Mouse (Mus musculus): ENCODE results near the gene Dhx15.

The Dhx15 gene

DNA sequence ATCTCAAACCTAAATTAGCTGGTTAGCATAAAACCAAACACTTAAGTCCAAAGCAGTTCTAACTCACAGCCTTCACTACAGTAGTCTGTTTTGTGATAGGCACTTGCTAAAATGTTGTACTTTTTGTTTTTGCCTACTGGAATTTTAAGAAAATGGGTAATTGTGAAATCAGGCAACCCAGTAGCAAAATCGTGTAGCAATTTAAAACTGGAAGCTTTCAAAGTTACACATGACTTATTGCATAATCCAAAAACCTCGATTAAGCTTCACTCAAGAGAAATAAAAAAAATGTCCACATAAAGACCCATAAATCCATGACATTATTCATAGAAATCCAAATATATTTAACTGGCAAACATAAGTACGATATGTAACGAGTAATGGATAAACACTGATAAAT lies 43.2 kb downstream of the Dhx15 start:
- in situ Hi-C loops (cut with MboI, MseI), result no loop called here

DNA sequence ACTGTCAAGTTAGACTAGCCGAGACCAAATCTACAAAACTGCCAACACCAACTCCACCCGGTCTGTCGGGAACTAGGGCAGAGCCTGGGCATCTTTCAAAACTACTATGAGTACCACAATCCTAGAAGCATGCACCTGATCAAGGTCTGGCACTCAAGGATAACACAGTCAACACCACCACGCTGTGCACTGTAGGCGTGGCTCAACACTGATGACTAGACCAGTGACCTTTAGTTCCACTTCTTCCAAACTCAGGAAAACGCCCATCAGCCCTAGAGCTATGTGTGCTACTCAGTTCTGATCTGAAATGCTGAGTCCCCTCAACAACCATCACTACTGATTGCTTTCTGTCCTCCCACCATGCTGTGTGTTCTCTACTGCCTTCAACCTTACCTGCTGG lies 44.6 kb downstream of the Dhx15 start:
- in situ Hi-C loops (cut with MboI, MseI), result no loop called here

DNA sequence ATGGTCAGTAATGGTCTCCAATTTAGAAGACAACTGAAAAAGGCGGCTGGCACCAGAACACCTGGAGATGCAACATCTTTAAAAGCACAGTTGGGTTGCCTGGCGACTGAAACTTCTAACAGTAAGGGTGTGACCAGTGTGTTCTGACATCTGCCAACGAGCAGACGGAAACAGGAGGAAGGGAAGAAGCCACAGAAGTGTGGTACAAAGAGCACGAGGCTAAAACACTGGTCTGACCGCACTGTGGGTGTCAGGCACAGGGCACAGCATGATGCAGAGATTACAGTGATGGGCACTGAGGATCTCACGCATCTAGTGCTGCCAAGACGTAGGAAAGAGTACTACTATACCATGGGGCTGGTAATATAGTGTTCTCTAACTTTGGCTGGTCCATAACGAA lies 48.4 kb downstream of the Dhx15 start:
- in situ Hi-C loops (cut with MboI, MseI), result no loop called here

DNA sequence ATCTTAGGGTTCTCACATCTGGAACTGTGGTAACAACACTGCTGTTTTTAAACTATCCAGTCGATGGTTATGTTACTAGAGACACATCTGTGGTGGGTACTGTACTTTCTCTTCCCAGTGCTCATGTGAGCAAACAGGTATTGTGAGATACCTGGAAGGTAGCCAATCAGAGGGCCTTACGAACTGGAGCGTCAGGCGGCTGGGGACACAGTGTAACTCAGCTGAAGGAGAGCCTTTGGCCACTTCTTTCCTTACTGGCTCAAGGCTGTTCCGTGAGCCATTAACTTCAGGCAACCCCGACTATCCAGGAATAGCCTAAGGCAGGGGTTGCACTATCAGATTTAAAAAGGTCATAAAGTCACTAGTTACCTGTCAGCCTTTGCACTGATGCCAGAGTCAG lies 51.5 kb downstream of the Dhx15 start:
- in situ Hi-C loops (cut with MboI, MseI), result loop anchor here in 1 of 2 experiments (10.0 kb wide), 1 partner anchor 336 kb away; the partner anchor contains the start of gene Ccdc149

DNA sequence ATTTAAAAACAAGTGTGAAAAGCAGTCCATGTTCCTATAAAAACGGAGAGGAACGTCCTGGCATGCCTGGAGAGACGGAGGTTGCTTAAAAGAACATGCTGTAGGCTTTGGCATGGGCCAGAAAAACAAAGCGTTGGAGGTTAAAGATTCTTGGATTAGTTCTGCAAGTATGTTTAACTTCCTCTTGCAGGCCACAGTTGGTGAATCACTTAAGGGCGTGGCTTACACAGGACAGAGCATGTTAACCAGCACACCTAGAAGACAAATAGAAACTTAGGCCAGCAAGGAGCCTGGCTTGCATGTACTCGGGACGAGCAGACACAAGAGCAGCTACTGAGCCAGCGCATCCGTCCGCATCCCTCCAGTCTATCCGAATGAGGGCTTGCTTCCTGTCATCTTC lies 52.2 kb downstream of the Dhx15 start:
- in situ Hi-C loops (cut with MboI, MseI), result loop anchor here in 1 of 2 experiments (10.0 kb wide), 1 partner anchor 337 kb away; the partner anchor contains the start of gene Ccdc149

DNA sequence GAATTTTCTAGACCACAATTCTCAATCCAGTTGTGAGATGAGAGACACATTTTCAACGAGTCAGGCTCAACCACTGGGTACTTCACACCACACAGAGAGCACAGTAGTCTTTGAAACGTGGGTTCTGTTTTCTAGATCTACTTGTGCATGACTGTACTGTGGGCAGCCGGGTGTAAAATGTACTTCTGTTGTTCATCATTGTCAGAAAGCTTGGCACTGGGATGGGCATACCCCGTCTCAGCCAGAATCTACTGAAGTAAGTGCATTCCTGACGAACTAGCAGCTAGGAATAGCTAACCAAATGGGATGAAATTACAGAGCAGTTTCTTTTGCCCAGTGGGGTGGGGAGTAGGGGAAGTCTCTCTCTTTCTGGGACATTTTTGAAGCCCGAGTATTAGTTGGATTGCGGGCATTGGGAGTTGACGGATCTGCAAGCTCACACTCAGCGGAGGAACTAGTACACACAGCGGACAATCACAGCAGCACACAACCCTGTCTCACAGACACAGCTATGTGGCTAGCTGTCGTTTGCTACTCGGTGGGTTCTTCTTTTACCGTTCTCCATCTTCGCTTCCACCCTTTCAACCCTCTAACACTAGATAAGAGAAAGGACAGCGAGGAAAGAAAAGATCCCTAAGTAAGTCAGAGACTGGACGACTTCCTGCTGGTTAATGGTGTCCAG lies 54.7 kb downstream of the Dhx15 start:
- in situ Hi-C loops (cut with MboI, MseI), result loop anchor here in 1 of 2 experiments (10.0 kb wide), 1 partner anchor 339 kb away; the partner anchor contains the start of gene Ccdc149

DNA sequence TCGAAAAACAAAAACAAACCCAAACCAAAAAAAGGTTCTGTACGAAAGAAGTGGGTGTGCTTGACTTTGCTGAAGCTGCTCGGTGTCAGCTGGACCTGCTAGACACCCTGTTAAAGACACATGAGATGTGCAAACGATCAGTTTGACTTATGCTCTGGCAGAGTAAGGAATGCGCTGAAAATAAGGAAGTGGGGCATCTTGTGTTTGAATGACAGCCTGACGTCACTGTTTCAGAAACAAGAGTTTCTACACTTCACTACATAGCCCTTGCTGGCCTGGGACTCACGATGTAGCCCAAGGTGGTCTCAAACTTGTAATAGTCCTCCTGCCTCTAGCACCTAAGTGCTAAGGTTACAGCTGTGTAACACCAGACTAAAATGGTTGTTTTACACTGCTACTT lies 57.5 kb downstream of the Dhx15 start:
- in situ Hi-C loops (cut with MboI, MseI), result loop anchor here in 1 of 2 experiments (10.0 kb wide), 1 partner anchor 342 kb away; the partner anchor contains the start of gene Ccdc149

DNA sequence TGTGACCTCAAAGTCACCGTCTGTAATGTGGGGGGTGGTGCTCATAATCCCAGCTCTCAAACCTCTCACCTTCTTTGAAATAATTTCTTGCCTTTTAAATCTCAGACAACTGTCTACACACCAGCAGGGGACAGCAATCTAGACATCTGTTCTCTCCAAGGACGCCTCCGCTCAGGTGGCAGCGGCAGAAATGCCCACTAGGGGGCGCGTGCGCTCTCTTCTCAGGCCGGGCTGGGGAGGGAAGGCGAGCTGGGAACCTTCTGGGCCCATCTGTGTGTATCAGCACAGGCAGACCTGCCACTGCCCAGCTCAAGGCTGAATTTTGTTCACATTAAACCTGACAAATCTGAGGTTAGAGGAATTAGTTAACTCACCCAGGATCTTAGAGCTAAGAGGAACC lies 58.2 kb downstream of the Dhx15 start:
- in situ Hi-C loops (cut with MboI, MseI), result loop anchor here in 1 of 2 experiments (10.0 kb wide), 1 partner anchor 343 kb away; the partner anchor contains the start of gene Ccdc149

DNA sequence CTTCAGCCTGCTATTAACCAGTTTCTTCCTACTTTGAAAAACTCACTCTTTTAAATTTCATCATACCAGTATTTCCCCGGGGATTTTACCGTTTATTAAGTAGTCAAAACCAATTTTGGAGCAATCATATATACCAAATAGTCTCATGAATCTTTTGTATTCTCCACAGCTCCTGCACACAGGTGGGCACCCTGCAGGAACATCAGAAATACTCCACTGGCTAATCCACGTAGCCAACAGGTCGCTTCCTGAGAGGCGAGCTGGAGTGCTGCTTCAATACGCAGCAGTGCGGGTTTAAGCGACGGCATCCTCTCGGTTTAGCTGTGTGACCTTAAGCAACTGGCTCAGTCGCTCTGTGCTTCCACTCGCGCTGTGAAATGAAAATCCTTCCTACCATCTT lies 58.9 kb downstream of the Dhx15 start:
- in situ Hi-C loops (cut with MboI, MseI), result loop anchor here in 1 of 2 experiments (10.0 kb wide), 1 partner anchor 343 kb away; the partner anchor contains the start of gene Ccdc149

DNA sequence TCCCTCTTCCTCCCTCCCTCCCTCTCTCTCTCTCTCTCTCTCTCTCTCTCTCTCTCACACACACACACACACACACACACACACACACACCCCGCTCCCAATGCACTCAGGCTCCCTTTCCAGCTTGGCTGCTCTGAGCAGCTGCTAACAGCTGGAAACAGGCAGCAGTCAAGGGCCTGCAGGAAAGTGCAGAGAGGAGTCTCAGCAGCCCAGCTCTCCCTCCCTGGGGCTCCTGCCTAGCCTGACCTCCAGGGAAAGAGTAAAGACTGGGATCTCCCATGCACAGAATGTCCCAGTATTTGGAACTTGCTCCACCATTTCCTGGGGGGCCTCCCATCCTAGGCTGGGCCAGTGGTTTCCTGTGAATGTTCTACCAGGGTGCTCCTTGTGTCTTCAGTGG lies 59.8 kb downstream of the Dhx15 start:
- in situ Hi-C loops (cut with MboI, MseI), result loop anchor here in 1 of 2 experiments (10.0 kb wide), 1 partner anchor 344 kb away; the partner anchor contains the start of gene Ccdc149

DNA sequence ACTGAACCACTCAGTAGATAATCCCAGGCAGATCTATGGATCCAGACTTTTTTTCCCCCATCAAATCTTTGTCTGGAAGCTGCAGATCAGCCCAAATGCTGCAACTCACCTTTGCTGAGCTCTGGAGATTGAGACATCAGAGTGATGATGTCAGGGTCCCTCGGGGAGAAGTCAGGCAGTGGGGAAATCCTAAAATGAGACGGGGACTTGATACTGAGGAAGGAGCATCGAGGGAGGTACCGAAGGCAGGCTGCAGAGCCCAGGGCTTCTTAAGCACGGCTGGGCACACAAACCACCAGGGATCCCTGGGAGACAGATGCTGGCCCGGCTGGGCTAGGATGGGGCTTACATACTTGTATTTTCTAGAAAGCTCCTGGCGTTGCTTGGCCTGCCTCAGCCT lies 64.1 kb downstream of the Dhx15 start:
- in situ Hi-C loops (cut with MboI, MseI), result loop anchor here (10.0 kb wide), 2 partner anchors 169 to 499 kb away; no protein-coding TSS in a partner anchor

DNA sequence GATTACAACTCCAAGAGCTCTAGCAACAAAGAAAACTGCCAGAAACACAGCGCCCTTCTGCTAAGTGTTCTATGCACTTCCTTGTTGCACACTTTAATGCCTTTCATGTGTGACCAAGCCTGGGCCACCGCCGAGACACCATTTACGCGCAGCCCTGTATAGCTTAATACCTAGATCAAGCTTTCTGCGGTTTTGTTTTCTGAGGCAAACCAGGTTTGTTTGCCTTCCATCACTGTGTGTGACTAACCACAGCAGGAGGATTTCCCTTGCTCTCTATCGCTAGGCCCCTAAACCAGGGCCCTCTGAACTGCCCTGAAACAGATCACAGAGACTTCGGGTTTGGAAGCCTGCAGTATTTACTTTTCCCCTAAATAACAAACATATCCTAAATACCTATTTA lies 64.5 kb downstream of the Dhx15 start:
- in situ Hi-C loops (cut with MboI, MseI), result loop anchor here (10.0 kb wide), 2 partner anchors 169 to 499 kb away; no protein-coding TSS in a partner anchor

DNA sequence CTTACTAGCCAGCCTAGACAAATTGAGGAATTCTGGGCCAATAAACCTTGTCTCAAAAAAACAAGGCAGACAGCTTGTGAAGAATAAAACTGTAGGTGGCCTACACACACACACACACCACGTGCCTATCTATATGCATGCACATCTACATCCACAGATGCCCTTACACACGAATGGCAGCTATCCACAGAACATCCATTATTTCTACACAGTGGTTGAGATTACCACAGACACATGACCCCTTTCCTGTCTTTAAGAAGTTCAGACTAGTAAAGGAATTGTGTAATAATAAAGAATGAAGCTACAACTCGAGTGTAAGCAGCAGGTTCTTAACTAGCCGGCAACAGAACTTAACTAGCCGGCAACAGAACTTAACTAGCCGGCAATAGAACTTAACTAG lies 68.2 kb downstream of the Dhx15 start:
- in situ Hi-C loops (cut with MboI, MseI), result loop anchor here (10.0 kb wide), 2 partner anchors 173 to 503 kb away; no protein-coding TSS in a partner anchor

DNA sequence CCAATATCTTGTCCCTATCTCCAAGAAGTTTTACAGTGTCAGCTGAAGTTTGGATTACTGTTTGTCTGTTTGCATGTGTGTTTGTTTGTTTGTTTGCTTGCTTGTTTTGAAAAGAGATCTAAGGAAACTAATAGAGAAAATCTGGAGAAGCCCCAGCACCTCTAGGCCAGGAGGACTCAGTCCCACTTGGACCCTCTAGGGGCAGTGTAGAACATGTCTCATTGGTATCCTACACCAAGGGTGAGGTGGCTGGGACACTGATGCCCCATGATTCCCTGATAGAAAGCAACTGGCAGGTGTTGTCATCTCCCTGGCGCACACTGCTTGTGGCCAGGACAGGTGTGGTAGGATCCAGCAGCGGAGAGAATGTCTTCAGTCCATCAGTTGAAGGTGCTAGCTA lies 70.5 kb downstream of the Dhx15 start:
- in situ Hi-C loops (cut with MboI, MseI), result loop anchor here (10.0 kb wide), 2 partner anchors 175 to 505 kb away; no protein-coding TSS in a partner anchor

DNA sequence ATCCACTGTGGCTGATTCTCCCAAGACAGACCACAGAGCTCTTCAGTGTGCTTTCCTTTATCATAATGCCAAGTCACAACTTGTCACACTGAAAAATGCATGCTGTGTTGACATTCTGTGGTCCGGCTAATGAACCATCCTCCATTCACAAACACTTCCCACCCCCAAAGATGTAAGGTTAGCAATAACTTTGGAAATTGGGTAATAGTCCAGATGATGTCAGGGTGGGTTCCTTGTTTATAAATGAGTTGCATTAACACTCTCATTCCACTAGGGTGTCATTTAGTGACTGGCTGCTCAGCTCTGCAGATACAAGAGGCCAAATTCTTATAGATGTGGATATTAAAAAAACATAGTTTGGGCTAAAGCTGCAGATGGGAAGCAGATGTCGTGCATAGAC lies 71.1 kb downstream of the Dhx15 start:
- in situ Hi-C loops (cut with MboI, MseI), result no loop called here

DNA sequence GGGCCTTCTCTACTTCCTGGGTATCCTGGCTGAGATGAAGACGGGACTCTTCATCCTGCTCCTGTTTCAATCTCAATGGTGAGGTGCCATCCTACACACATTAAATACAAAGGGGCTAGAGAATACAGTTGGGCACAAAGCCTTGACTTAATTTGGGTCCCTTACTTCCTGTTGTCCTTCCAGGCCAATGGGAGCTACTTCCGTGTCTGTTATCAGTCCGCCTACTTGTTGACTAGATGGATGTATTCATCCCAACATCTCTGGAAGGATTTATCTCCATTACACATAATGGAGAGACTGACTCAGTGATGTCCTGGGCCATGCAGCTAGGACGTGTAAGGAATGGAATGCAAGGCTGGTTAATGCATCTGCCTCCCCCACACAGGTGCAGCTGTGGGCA lies 72.5 kb downstream of the Dhx15 start:
- in situ Hi-C loops (cut with MboI, MseI), result no loop called here

DNA sequence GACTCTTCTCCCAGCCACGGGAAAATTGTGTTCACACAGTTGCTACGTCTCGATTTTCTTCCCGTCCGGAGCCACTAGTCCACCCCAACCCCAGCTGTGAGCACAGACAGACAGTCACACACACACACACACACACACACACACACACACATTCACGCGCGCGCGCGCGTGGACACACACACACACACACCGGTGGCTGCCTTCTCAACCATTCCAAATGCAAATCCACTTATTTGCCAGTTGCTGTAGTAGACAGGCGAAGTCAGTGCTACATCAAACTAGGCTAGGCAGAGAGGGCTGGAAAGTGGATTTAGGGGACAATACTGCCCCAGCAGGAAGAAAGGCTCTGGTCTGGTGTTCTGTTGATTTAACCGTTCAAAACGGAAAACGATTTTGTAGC lies 73.9 kb downstream of the Dhx15 start:
- in situ Hi-C loops (cut with MboI, MseI), result no loop called here

DNA sequence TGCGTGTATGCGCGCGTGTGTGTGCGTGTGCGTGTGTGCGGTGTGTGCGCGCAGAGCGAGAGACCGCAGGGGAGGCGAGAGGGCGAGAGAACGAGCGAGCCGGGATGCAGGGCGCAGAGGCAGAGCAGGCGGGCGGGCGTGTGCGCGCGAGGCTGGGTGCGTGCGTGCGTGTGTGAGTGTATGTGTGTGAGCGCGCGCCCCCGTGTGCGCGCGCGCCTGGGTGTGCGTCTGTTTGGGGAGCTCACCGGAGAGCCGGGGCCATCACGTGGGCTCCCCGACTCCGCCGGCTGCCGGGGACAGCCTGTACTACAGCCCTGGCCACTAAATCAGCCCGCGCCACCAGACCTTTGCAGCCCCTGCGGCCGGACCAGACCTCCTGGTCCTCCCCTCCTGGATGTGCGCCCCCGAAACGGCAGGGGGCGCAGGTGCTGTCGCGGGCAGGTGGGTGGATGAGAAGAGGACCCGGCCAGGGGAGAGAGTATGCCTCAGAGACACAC lies 74.4 kb downstream of the Dhx15 start:
- in situ Hi-C loops (cut with MboI, MseI), result no loop called here

DNA sequence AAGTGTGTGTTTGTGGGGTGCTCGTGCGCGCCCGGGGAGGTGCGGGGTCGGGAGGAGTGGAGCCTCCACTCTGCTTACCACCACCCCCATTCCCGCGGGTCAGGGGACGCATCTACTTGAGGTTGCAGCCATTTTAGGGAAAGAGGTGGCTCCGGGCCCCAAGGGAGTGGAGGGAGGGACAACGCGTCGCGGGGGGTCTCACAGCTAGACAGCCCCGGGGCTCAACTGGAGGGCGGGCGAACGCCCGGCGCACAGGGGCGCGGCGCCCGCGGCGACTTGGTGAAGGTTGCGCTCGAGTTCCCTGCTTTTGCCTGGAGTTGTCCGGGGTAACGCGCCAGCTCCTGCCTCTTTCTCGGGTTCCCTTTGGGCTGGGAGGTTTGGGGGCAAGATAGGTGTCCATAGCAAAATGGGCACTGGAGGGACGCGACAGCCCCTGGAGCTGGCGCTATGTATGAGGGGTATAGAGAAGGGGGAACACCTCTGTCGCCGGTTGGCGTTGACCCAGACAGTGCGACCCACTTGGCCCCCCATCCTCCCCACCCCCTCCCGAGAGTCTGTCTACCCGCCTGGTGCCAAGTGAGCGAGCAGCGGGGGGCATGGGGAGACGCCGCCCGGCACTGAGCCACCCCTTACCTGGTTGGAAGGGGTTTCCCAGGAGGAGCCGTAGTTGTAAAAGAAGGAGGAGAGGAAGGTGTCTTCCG lies 75.4 kb downstream of the Dhx15 start:
- in situ Hi-C loops (cut with MboI, MseI), result no loop called here

DNA sequence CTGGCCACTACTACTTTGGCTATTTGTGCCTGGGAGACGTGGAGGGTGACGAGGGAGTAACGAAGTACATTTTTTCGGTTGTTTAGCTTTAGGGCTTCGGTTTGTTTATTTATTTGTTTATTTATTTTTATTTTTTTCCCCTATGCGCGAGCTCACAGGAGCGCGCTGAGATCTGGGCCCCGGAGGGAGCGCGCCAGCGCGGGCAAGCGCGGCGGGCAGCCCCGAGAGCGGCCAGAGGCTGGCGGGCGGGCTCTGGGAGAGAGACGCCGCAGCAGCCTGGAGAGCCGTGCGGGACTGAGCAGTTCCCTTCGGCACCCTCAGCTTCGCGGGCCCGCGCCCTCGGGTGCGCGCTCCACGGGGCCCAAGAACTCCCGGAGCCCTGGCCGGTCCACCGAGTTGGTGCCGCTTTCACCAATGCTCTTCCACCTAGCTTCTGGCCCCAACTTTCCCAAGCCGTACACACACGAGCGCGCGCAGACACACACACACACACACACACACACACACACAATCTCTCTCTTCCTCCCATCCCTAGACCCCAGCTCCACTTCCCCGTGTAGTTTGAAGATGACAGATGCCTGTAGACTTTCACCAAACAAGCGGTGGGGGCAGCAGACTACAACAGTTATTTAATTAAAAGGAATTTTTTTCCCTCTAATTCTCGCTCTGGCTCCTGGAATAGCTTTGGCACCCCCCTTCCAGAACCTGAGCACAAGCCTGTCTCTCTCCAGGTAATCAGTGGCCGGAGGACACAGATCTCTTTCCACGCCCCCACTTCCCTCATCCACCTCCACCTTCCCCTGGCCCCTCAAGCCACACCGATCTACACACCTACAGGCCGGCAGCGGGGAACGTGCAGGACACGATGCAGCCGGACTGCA lies 76.2 kb downstream of the Dhx15 start:
- in situ Hi-C loops (cut with MboI, MseI), result no loop called here

Measured in T-helper 17 cell (primary cell).